Mouse (Mus musculus) adrenal gland, postnatal 10 days (tissue): ENCODE data around the gene Ilf2. TPM values are rescaled to one million over a fixed set of nuclear protein-coding genes. Genes with fewer than 3 reads are reported as not detected.

Experiments
- DNase-seq: peaks from one replicate; pipeline ENCODE4 v3.0.0; 2021; ENCODE audit warnings: mixed read lengths
- long read RNA-seq, 2 experiments: library from polyadenylated mRNA; stranded (forward); transcript quantifications; one replicate each; pipeline ENCODE4 v2.0.0; 2021
- total RNA-seq, 2 experiments: library from RNA; stranded (reverse); gene quantifications; 2 replicates each; pipeline ENCODE4 v1.2.3; 2021

Gene Ilf2
- total RNA-seq: 10 to 100 TPM; 59.1 to 63.2 TPM
- long read RNA-seq, experiment 1, transcript Ilf2-201 (14 exons, 2,027 nt): major isoform, 40 of 50 reads
- long read RNA-seq, experiment 1, partial matches to known transcripts: 3 of 50 reads
- long read RNA-seq, experiment 1, other reads (novel, unspliced or antisense): 6 of 50 reads
- long read RNA-seq, experiment 2, transcript Ilf2-201 (14 exons, 2,027 nt): major isoform, 38 of 45 reads
- long read RNA-seq, experiment 2, partial matches to known transcripts: 4 of 45 reads
- long read RNA-seq, experiment 2, other reads (novel, unspliced or antisense): 3 of 45 reads

DNA sequence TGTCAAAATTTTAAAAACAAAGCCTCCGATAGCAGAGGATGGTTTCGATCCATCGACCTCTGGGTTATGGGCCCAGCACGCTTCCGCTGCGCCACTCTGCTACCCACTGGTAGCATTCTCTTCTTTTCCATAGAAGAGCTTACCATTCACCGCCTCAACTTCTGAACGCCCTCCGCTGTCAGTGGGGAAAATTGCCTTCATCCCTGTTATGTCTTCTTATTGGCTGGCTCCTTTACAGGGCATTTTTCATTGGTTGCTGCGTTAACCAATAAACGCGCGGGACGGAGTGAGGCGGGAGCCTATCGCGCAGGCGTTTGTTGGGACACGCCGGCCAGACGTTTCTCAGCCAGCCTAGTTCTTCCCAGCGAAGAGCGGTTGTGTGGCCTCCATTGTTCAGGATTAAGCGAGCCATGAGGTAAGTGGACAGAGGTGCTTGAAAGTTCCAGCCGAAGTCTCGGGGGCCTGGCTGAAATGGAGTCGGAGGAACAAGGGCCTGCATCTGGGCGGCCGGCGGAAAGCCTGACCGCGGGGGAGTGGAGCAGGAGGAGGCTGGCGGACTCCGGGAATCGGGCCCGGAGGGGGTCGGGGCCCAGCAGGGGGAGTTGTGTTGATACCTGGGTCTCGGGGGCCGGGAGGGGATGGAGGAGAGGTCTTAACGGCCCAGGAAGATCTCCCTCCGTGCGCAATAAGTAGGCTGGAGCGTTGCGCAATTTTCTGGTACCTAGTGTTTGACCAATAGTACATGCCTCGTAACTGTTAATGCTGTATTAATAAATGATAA lies at the start of gene Ilf2:
TSS of gene Ilf2 (plus strand) at position 296 of the 781 bp plus-strand sequence.
- DNase-seq: peak; percentile 95

DNA sequence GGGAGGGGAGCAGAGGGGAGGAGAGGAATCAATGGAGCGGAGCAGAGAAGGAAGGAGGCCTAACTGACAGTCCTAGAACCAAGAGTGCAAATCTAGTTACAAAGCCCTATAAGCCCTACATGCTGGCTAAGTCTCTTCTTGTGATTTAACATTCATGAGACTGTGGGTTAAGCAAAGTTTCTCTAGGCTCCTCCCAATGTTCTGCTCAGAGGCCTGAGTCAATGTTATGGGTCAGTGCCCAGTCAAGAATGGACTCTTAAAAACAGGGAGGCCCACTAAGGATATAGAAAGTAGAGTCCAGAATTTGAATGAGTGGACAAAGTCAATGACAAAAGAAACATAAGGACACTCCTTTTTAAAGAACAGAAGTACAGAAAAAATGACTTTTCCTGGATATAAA lies 48.4 kb upstream of the Ilf2 start:
- DNase-seq: no peak

DNA sequence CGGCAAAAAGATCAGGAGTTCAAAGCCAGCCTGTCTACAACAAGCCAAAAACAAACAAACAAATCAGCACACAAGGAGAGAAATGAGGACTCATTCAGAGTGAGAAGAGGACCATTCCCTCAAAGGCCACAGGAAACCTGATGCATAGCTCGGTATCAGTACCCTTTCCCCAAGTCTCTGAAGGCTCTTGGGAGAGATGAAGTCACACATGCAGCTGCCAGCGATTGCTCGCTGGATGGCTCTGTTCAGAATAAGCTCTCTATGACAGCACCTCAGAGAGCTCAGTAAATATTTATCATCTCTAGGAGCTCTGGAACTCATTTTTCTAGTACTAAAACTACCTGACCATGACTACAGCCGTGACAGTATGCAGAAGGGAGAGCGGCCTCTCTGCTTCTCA lies 47.7 kb upstream of the Ilf2 start:
- no peak for DNase-seq

DNA sequence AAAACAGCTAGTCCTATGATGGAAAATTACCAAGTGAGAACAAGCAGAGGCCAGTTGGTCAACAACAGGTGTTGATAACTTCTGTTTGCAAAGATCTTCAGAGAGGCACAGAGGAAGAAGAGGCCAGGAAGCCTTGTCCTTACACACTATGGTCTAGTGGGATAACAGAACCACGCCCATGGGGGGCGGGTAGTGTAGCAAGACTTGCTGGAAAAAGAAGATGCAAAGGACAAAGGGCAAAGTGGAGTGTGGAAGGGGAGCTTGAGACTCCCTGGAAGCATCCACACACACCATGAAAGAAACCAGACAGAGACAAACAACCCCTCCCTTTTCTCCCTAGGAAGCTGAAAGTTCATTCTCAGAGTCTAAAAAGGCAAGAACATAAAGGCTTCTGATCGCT lies 46.4 kb upstream of the Ilf2 start:
- no peak for DNase-seq

DNA sequence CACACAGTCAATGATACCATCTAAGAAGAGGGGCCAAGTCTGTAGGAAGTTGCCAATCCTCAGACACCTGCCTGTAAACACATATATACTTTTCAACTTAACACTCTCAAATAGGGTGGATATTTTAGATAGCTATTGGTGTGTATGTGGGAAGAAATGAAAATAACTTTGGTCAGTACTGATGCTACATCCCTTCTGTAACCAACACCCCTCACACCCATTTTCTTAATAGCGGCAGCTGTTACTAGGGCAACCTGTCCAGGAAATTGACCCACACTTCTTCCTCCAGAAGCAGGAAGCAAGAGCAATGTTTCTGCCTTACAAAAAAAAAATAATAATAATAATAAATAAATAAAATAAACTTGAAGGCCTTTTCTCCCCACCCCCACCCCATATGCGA lies 43.6 kb upstream of the Ilf2 start:
- no peak for DNase-seq

DNA sequence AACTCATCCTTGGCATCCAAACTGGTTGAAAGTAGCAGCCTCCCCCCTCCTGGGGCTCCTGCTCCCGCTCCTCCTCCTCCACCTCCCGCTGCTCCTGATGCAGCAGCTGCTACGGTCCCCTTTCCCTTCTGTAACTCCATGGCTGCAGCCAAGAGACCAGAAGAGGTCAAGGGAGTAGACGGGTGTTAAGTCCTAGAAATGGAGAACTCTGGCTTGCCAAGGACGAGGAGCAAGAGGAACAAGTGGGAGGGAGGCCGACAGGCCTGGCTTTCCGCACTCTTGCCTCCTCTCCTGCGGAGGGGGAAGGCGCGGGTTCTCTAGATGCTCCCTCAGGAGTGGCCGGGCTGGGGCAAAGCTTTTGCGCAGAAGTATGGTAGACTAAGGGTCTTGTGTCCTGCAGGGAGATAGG lies 43.1 kb upstream of the Ilf2 start:
- no peak for DNase-seq

DNA sequence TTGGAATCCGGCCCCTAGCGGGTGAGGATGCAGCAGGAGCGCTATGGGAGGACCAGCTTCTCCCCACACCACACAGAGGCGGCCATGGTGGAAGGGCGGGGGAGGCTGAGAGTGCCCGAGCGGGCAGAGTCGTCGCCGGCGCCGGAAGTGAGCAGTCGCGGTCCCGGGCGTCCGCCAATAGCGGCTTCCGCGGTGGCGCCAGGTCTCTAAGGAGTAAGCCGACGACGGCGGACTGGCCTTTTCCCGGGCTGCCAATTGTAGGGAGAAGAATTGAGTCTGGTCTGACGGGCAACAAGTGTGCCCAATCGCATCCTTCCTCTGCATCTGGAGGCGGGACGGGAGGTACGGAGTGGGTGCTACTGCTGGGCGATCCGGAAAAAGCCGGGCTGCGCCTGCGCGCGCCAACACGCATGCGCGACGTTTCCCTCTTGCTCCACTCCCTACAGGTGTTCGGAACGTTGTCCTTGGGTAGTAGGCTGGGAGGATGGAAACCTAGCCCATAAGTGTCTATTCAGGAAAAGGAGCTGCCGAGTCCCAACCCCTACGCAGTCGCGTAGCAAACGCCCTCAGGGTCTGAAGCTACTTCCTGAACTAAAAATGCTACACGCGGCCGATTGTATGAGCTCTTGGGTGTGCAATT lies 42.4 kb upstream of the Ilf2 start, which contains the start of gene Ints3:
TSS of gene Ints3 (minus strand) at position 242 of the 640 bp plus-strand sequence.
- DNase-seq: peak; percentile 100

DNA sequence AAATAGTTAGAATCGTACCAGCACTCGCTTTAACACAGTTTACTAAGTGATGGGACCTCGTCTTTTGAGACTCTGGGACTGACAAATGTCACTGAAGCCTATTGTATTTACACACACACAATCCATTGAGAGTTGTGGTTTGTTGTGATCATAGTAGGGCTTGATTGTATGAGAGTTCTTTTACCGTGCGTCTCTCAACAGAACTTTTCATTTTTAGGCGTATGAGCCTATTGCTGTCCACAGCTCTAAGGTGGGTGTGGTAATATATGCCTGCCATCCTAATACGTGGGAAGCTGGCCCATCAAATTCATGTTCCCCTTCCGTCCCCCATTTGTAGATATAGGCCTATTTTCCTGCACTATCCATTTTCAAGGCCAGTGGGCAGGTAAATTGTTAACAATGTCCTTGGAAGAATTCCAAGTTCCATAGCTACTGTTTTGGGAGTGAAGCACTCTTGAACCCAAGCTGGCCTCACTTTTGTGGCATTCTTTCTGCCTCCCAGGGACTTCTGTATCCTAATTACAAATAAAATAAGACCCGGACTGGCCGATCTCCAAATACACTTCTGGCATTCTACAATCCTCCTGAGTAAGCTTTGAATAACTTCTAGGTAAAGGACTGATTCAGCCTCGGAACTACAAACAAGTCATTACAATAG lies 41.7 kb upstream of the Ilf2 start:
- DNase-seq: no peak

DNA sequence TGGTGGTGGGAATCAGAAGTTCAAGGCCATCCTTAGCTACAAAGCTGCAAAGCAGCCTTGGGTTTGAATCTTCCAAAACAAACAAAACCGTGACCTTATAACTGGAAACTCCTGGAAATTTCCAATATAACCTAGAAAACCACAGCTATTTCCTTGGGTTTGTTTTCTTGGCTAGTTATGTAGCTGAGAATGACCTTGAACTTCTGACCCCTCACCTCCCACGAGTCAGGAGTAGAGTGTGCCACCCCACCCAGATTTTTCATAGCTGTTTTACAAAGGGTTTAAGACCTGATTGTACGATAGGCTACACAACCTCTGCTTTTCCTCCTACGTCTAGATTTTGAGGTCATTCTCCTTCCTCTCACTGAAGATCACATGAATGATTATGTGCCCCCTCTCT lies 38.8 kb upstream of the Ilf2 start:
- DNase-seq: no peak

DNA sequence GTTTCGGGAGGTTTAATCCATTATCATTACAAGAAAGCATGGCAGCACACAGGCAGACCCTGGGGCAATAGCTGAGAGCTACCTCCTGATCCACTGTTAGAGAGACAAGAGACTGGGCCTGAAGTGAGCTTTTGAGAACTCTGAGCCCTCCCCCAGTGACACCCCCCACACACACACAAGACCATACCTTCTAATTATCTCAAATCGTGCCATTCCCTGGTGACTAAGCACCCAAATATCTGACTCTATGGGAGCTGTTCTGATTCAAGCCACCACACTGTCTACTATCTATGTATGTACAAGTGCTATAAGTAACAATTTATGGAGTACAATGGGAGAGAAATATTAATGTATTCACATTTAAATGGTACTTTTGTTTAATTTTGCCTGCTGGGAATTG lies 35.2 kb upstream of the Ilf2 start:
- DNase-seq: no peak

DNA sequence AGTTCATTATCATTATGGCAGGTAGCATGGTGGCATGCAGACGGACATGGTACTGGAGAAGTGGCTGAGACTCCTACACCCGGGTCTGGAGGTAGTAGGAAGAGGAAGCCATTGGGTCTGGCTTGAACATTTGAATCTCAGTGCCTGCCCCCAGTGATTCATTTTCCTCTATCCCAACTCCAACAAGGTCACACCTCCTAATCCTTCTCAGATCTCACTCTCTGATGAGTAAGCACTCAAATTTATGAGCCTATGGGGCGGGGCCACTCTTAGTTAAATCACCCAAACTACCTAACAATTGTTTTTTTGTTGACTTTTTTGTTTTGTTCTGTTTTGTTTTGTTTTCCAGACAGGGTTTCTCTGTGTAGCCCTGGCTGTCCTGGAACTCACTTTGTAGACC lies 31.9 kb upstream of the Ilf2 start:
- no peak for DNase-seq

DNA sequence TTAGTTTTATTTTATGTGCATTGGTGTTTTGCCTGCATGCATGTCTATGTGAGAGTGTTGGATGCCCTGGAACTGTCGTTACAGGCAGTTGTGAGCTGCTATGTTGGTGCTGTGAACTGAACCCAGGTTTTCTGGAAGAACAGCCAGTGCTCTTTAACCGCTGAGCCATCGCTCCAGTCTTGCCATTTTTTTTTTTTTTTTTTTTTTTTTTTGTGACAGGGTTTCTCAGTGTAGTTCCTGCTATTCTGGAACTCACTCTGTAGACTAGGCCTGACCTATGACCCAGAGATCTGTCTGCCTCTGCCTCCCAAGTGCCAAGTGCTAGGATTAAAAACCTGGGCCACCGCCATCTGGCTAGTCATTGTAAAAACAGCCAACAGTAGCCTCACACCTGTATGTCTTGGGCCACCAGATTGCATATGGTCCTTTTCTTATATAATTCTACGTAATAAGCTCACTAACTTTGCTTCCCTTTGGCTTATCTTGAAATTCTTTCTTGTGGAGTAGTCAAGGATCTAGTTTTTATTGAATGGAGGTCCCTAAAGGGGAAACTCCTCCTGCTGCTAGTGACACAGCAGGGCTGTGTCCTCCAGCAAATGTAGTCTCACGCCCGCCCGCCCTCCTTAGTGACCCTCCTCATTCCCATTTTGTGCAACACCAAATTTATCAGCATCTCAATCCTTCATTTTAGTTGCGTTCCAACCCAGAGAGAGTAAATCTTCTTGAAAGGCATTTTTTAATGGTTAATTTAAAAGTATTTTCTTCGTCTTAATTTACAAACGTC lies 30.3 kb upstream of the Ilf2 start:
- no peak for DNase-seq

DNA sequence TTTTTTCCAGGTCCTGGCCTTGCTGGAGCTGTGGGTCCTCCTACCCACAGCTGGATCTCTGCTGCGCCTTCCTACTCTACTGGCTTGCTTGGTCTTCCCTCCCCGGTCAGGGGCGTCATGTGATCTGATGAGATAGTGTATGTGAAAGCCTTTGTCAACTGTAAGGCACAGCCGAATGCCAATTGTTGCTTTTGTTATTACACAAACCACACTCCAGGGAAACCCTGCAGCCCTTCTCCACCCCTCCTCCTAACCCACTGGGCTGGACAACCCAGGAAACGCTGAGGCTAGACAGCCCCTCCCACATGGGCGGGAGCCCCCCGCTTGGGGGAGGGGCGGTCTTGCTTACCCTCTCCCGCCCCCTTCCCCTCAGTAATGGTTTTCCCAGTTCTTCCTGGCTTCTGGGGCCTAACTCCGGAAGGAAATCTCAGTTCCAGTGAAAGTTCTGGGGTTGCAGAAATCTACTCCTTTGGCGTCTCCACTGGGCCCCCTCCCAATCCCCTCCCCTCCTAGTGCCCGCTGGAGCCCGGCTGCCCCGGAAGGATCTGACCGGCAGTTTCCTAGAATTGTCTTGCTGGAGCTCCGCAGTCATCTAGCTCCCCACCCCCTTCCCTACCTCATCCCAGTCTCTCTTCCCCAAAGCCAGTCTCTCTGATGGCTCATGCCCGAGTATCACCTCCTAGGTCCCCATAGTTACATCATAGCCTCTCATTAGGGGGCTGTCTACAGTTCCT lies 29.4 kb upstream of the Ilf2 start:
- DNase-seq: peak; percentile 90

DNA sequence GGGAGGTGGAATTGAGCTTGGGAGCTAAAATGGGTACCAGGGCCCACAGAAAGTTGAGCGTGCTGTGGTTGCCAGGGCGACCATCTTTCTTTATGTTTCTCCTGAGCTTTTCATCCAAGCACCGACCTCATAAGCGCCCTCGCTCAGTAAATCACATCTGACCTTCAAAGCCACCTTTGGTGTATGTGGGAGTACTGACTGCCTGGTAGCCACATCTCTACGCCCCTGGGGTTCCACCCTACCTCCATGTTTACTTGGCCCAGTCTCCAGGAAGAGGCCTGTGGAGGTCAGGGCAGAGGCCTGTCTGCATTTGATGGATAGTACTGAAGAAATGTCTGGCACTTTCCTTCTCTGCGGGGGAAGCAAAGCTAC lies 28.8 kb upstream of the Ilf2 start:
- no peak for DNase-seq

DNA sequence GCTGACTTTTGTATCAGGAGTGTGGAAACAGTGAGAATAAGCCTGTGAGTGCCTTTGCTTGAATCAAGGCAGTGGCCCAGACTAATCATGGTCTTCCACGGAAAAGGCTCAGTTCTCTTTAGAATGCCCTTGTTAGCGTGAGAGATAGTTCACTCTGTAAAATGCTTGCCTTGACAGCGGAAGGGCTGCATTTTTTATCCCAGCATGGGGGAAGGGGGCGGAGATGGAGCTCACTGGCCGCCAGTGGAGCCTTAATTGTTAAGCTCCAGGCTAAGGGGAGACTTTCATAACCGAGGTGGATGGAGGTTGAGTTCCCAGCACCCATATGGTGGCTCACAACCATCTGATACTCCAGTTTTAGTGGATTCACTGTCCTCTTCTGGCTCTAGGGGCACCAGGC lies 27.3 kb upstream of the Ilf2 start:
- no peak for DNase-seq

DNA sequence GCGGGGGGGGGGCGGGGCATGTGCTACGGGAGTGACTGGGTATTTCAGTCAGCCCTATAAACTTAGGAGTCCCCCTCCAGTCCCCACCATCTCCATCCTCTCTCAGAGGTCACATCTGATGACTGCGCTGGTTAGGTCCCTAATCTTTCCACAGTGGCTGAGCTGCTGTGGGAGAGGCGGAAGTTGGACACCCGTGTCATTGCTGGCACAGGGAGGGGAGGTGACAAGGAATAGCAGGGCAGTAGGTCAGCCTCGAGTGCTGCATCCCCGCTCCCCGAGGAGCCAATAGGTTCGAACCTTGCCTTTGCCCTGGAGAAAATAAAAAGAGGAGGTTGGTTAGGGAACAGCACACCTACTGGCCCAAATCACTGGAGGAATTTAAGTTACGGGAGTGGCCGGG lies 25.1 kb upstream of the Ilf2 start:
- no peak for DNase-seq

DNA sequence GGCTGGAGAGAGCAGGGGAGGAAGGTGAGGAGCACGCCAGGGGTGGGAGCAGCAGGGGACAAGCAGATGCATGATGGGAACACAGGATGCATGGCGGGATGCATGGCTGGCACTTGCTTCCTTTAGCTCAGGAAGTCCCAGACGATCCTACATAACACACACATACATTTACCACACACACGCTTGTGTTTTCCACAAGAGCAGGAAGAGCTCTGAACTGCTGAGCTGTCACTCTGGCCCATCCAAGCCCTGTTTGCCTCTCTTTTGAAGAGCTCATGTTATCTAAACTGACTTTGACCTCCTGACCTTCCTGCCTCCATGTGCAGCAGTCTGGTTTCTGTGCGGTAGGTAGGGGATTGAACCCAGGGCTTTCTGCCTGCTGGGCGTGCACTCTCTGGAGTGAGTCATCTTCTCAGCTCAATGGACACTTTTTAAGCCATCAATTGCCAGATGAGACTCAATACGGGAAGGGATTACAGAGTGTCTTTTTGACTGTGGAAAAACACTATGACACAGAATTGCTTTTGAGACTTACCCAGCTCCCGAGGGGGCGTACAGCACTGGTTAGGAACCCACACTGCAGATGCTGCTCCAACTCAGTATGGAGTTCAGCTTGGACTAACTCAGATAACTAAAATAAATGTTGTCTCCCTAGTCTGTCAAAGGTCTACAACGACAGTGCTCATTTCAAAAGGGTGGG lies 24.4 kb upstream of the Ilf2 start:
- DNase-seq: no peak

DNA sequence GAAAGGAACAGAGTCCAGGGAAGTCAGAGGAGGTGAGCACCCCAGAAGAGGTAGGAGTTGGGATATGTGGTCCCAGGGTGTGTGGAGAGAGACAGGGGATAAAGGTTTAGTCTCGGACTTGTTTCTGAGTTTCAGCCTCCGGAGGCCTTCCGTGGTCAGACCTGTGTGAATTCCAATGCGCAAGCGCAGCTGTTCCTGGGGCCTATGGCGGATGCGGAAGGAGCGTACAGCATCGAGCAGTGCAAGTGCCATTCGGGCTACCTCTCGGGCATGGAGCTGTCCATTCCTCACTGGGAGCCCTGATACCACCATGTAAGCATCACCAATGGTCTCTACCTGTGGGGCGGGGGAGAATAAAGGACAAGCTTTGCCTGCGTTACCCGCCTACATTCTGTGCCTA lies 21.0 kb upstream of the Ilf2 start:
- DNase-seq: no peak

DNA sequence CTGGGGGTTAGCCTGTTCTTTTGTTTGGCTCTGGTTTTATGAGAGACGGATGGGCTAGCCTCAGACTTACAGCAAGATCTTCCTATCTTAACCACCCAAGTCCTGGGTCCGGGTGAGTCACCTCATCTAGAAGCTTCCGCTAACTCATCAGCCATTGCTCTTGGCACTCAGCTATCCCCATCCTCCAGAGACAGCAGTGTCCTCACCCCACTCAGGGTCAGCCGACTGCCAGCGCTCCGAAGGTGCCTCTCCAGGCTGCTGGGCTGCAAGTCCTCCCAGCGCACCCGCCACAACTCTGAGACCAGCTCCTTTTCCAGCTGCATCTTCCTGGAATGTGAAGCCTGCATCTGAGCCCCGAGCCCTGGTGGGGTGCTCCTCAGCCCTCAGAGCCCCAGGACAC lies 16.2 kb upstream of the Ilf2 start:
- no peak for DNase-seq

DNA sequence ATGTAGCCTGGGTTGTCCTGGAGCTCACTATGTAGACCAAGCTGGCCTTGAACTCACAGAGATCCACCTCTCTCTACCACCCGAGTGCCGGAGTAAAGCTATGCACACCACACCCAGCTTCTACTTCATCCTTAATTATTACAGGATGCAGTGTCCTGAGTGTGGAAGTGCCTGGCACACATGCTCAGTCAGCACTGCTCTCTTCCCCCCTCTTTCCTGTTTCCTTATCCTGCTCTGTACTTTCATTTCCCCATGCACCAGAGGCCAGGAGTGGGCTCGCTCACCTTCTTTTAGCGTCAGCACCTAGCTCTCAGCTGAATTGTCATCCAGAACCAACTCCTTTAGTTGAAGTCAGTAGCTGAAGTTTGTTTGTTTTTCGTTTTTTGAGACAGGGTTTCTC lies 15.6 kb upstream of the Ilf2 start:
- no peak for DNase-seq

DNA sequence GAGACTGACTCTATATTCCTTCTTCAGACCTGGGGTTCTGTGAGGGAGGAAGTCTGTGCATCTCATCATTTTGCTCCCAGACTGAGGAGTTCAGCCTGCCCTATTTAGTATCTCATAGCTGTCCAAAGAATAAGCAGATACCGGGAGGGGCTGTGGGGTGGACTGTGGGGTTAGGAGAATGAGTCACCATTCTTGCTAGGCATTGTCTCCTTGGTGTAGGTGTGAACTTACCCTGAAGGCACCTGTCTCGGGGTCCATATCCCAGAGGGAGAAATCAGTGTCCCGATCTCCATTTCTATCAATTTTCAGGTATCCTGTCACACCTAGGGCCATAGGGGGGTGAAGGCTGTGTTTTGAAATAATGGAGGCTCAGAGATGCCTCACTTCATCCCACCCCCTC lies 14.0 kb upstream of the Ilf2 start:
- DNase-seq: no peak
